Mouse (Mus musculus) megakaryocyte, adult 5-6 weeks (primary cell): ENCODE data around the gene Tent2. TPM values are rescaled to one million over a fixed set of nuclear protein-coding genes. Genes with fewer than 3 reads are reported as not detected.

Experiments
- ATAC-seq: 2 replicates; pipeline ENCODE4 v1.8.0; 2016; ENCODE audit warnings: mild to moderate bottlenecking, inconsistent platforms; ENCODE audit not compliant: poor library complexity, severe bottlenecking
- total RNA-seq, 2 experiments: library from RNA; stranded (forward) in 1 of 2; stranded (reverse) in 1 of 2; fragments of 153-499, 151-499 nt in 1 of 2; fragments of 221-1000, 200-1000 nt in 1 of 2; gene quantifications; 2 replicates each; pipeline versions ENCODE4 v1.2.3 to v1.2.4; 2015 to 2017

The Tent2 gene
- total RNA-seq, 2 experiments from 2014 or later = 63.9 to 133 TPM

- ATAC-seq = no peak
Observed at GRCm38 (mm10) chr13:93143819-93144283, 48.3 kb downstream of the Tent2 start.

- ATAC-seq = no peak
Observed at GRCm38 (mm10) chr13:93141184-93141583, 51.0 kb downstream of the Tent2 start.

GRCm38 (mm10) chr13:93138059-93138458 is 54.1 kb downstream of the Tent2 start:
- no peak for ATAC-seq

- no peak for ATAC-seq
Observed at GRCm38 (mm10) chr13:93137098-93137497, 55.1 kb downstream of the Tent2 start.

GRCm38 (mm10) chr13:93136251-93136650 is 55.9 kb downstream of the Tent2 start:
- ATAC-seq = no peak

- ATAC-seq = no peak
Observed at GRCm38 (mm10) chr13:93135501-93135900, 56.7 kb downstream of the Tent2 start.

GRCm38 (mm10) chr13:93130674-93131073 is 61.5 kb downstream of the Tent2 start:
- ATAC-seq = no peak

GRCm38 (mm10) chr13:93128961-93129360 is 63.2 kb downstream of the Tent2 start:
- no peak for ATAC-seq

- ATAC-seq = no peak
Observed at GRCm38 (mm10) chr13:93128111-93128860, 63.9 kb downstream of the Tent2 start.

- ATAC-seq = no peak
Observed at GRCm38 (mm10) chr13:93122321-93122720, 69.9 kb downstream of the Tent2 start.

GRCm38 (mm10) chr13:93117241-93117640 is 74.9 kb downstream of the Tent2 start:
- ATAC-seq = no peak

GRCm38 (mm10) chr13:93102340-93103090 is 89.7 kb downstream of the Tent2 start:
- ATAC-seq = no peak

GRCm38 (mm10) chr13:93098596-93098995 is 93.6 kb downstream of the Tent2 start:
- no peak for ATAC-seq

- no peak for ATAC-seq
Observed at GRCm38 (mm10) chr13:93096643-93097042, 95.5 kb downstream of the Tent2 start.

Other genes with a start within 250 kb of the Tent2 start
- 0.07 and 0.11 TPM in 2 replicates for gene Cmya5, start 47.7 kb downstream of the Tent2 start, total RNA-seq (2015)
- gene Cmya5, start 47.7 kb downstream of the Tent2 start, total RNA-seq (2017) = 0.11 and 0.20 TPM in 2 replicates
- gene Homer1, start 107.2 kb upstream of the Tent2 start, total RNA-seq (2015) = 17.8 and 18.8 TPM in 2 replicates
- 20.5 and 26.8 TPM in 2 replicates for gene Homer1, start 107.2 kb upstream of the Tent2 start, total RNA-seq (2017)